Mouse (Mus musculus) liver, embryonic 11.5 days (tissue): ENCODE measurements around the gene Ccdc33. TPM values are rescaled to one million over a fixed set of nuclear protein-coding genes. Genes with fewer than 3 reads are reported as not detected.
A peak's percentile ranks its signal among the peaks of the same experiment; 100 is the strongest.

Experiments used
- ATAC-seq: fragments of 200-750 bp; cut with Nextera tagmentation; replicated peaks from 2 replicates; pipeline ENCODE4 v1.8.0; 2017; ENCODE audit warnings: moderate number of reproducible peaks, mild to moderate bottlenecking, moderate TSS enrichment, moderate library complexity; ENCODE audit not compliant: low FRiP score
- DNase-seq: peaks from one replicate; pipeline ENCODE4 v3.0.0-alpha.2; 2017; ENCODE audit warnings: low spot score
- H3K27ac ChIP-seq: fragments of 300-500 bp; sonication (generic); 2 replicates; pipeline ENCODE4 v1.5.1; 2014; ENCODE audit warnings: mild to moderate bottlenecking, low read depth, low read length, control low read depth
- H3K27me3 ChIP-seq: fragments of 300-500 bp; sonication (generic); replicated peaks from 2 replicates; pipeline ENCODE4 v1.6.1; 2014; ENCODE audit warnings: low read length, mixed read lengths; ENCODE audit not compliant: control insufficient read depth, insufficient read depth
- H3K36me3 ChIP-seq: fragments of 300-500 bp; sonication (generic); 2 replicates; pipeline ENCODE4 v1.6.1; 2014; ENCODE audit warnings: mild to moderate bottlenecking, low read length, moderate library complexity, mixed read lengths; ENCODE audit not compliant: control insufficient read depth, insufficient read depth
- H3K4me1 ChIP-seq: fragments of 300-500 bp; sonication (generic); replicated peaks from 2 replicates; pipeline ENCODE4 v1.6.1; 2014; ENCODE audit warnings: low read length, mixed read lengths; ENCODE audit not compliant: control insufficient read depth, insufficient read depth
- H3K4me2 ChIP-seq: fragments of 300-500 bp; sonication (generic); 2 replicates; pipeline ENCODE4 v1.6.1; 2014; ENCODE audit warnings: mild to moderate bottlenecking, control low read depth, moderate library complexity
- H3K4me3 ChIP-seq: fragments of 300-500 bp; sonication (generic); 2 replicates; pipeline ENCODE4 v1.5.1; 2014; ENCODE audit warnings: low read depth, low read length, control low read depth
- H3K9ac ChIP-seq: fragments of 300-500 bp; sonication (generic); 2 replicates; pipeline ENCODE4 v1.6.1; 2014; ENCODE audit warnings: low read depth, low read length, control low read depth
- H3K9me3 ChIP-seq: fragments of 300-500 bp; sonication (generic); 2 replicates; pipeline ENCODE4 v1.6.1; 2016; ENCODE audit warnings: low read length, inconsistent platforms, mixed read lengths; ENCODE audit not compliant: control insufficient read depth
- WGBS: fragments of 180-500 bp; shearing (Covaris S2); extraction: QIAGEN DNeasy Blood & Tissue Kit; methylation state at CpG from one replicate; pipeline ENCODE4 v1.1.7; 2014; 5-methylcytosine and 5-hydroxymethylcytosine counted together
- polyA plus RNA-seq: library from polyadenylated mRNA; unstranded; fragments of >200 nt; fragmentation: Nextera tagmentation; extraction: Ambion mirVana; gene quantifications from 2 replicates; pipeline ENCODE4 v1.2.1, GENCODE M21; 2014

Gene Ccdc33
- polyA plus RNA-seq, 1 experiment from 2014 or later, result not detected

DNA sequence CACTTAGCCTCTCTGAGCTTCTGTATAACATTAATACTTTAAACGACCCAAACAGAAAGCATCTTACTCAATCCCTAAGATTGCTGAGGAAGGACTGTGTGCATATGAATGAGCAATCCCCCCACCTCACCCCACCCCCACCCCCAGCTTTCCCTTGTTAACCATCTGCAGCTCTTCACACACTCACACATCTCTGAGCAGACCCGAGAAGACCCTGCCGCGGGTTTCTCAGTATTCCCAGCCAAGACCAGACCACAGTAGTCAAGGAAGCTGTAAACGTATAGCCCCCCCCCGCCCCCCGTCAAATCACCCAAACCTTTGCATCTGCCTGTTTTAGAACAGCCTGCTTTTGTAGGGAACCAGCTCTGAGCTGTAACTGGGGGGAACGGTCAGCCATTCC is 34.0 kb downstream of the Ccdc33 start:
- ATAC-seq (no peak), DNase-seq (no peak)
- no peak overlapping the region for H3K4me2 ChIP-seq
- no peak overlapping the region for H3K9ac ChIP-seq
- no peak overlapping the region for H3K4me3 ChIP-seq
- H3K9me3 ChIP-seq, result no peaks in the 10 kb centered on the region
- peaks cover 6% of the 10 kb centered on the region; the same call in 1 of the 2 replicates for H3K4me1 ChIP-seq
- H3K27me3 ChIP-seq, result peaks cover 17% of the 10 kb centered on the region
- no peaks in the 10 kb centered on the region for H3K36me3 ChIP-seq
- 16% methylated on average over 8 of the region's 8 CpGs for WGBS
- no peak overlapping the region for H3K27ac ChIP-seq

- ATAC-seq (no peak), DNase-seq (no peak)
- Histone ChIP-seq H3K27ac (no peak overlapping the region), H3K9me3 (no peaks in the 10 kb centered on the region), H3K36me3 (no peaks in the 10 kb centered on the region), H3K9ac (no peak overlapping the region), H3K4me2 (no peak overlapping the region), H3K4me1 (no peaks in the 10 kb centered on the region), H3K4me3 (no peak overlapping the region), H3K27me3 (peaks cover 6% of the 10 kb centered on the region; the same call in 1 of the 2 replicates)
- 52% methylated on average over 3 of the region's 3 CpGs for WGBS
Observed at GRCm38 (mm10) chr9:58074561-58074960, 44.1 kb downstream of the Ccdc33 start.

- H3K4me3 ChIP-seq, result no peak overlapping the region
- no peaks in the 10 kb centered on the region for H3K36me3 ChIP-seq
- no peak for DNase-seq
- peaks cover 7% of the 10 kb centered on the region for H3K27me3 ChIP-seq
- H3K9ac ChIP-seq, result no peak overlapping the region
- H3K4me1 ChIP-seq, result no peaks in the 10 kb centered on the region
- no peaks in the 10 kb centered on the region for H3K9me3 ChIP-seq
- no peak for ATAC-seq
- H3K4me2 ChIP-seq, result no peak overlapping the region
- H3K27ac ChIP-seq, result no peak overlapping the region
- 79% methylated on average over 3 of the region's 3 CpGs for WGBS
Observed at GRCm38 (mm10) chr9:58067546-58067945, 51.1 kb downstream of the Ccdc33 start.

DNA sequence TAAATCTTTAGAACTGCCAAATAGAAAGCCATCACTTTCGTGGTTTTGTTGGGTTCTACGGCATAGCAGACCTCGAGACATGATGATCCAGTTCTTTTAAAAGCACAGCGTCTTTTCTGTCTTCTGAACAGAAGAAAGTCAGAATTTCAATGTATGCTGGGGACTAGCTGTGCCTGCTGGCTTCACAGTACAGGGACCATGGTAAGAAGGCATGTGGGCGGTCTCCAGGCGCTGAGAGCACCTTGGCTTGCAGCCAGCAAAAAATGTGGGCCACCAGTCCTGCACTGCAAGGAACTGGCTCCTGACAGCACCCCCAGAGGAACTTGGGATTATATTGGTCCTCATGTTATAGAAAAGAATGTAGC is 51.9 kb downstream of the Ccdc33 start:
- no peaks in the 10 kb centered on the region for H3K36me3 ChIP-seq
- no peaks in the 10 kb centered on the region for H3K4me1 ChIP-seq
- H3K9ac ChIP-seq, result no peak overlapping the region
- DNase-seq (no peak), ATAC-seq (no peak)
- peaks cover 5% of the 10 kb centered on the region for H3K27me3 ChIP-seq
- WGBS, result 69% methylated on average over 6 of the region's 6 CpGs
- no peaks in the 10 kb centered on the region for H3K9me3 ChIP-seq
- H3K27ac ChIP-seq, result no peak overlapping the region
- no peak overlapping the region for H3K4me2 ChIP-seq
- no peak overlapping the region for H3K4me3 ChIP-seq

- Histone ChIP-seq H3K9me3 (no peaks in the 10 kb centered on the region), H3K9ac (no peak overlapping the region), H3K36me3 (no peaks in the 10 kb centered on the region), H3K4me1 (no peaks in the 10 kb centered on the region; the same call in 1 of the 2 replicates), H3K27ac (no peak overlapping the region), H3K4me2 (no peak overlapping the region), H3K4me3 (no peak overlapping the region), H3K27me3 (peaks cover 5% of the 10 kb centered on the region)
- ATAC-seq (no peak), DNase-seq (no peak)
- 62% methylated on average over 6 of the region's 6 CpGs for WGBS
Observed at GRCm38 (mm10) chr9:58065977-58066730, 52.5 kb downstream of the Ccdc33 start.

DNA sequence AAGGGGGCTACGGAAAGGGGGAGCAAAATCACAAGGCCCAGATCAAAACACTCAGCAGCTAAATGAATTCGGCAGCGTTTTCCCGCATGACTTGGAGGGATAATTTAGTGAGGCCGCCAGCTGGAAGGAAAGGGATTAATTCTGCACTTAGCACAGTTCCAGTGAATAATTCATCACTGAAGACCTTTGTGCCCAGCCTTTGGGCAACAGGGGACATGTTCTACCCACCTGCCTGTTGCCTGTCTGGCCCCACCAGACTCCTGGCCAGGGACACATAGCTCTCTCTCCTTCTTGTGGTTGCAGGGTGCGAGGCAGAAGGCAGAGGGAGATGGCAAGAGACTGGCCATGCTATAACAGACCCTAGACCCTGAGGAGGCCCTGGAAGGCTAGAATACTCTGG is 53.1 kb downstream of the Ccdc33 start:
- no peak overlapping the region for H3K9ac ChIP-seq
- ATAC-seq, result no peak
- H3K9me3 ChIP-seq, result no peaks in the 10 kb centered on the region
- H3K4me1 ChIP-seq, result no peaks in the 10 kb centered on the region; the same call in 1 of the 2 replicates
- no peak overlapping the region for H3K4me3 ChIP-seq
- H3K36me3 ChIP-seq, result no peaks in the 10 kb centered on the region
- no peak overlapping the region for H3K27ac ChIP-seq
- DNase-seq, result no peak
- H3K27me3 ChIP-seq, result peaks cover 5% of the 10 kb centered on the region
- WGBS, result 66% methylated on average over 6 of the region's 6 CpGs
- H3K4me2 ChIP-seq, result no peak overlapping the region

GRCm38 (mm10) chr9:58063531-58063930 is 55.1 kb downstream of the Ccdc33 start, which contains the start of gene Stra6:
TSS of gene Stra6 (plus strand) at chr9:58063788.
- Histone ChIP-seq H3K4me3 (no peak within 1 kb of the TSS), H3K27me3 (peaks cover 7% of the 10 kb centered on the region), H3K36me3 (no peaks in the 10 kb centered on the region), H3K9me3 (no peaks in the 10 kb centered on the region), H3K9ac (no peak within 1 kb of the TSS), H3K27ac (no peak within 1 kb of the TSS), H3K4me2 (no peak within 1 kb of the TSS), H3K4me1 (no peaks in the 10 kb centered on the region; the same call in 1 of the 2 replicates)
- ATAC-seq, result no peak
- no peak for DNase-seq
- WGBS, result 10% methylated on average over 3 of the region's 3 CpGs

DNA sequence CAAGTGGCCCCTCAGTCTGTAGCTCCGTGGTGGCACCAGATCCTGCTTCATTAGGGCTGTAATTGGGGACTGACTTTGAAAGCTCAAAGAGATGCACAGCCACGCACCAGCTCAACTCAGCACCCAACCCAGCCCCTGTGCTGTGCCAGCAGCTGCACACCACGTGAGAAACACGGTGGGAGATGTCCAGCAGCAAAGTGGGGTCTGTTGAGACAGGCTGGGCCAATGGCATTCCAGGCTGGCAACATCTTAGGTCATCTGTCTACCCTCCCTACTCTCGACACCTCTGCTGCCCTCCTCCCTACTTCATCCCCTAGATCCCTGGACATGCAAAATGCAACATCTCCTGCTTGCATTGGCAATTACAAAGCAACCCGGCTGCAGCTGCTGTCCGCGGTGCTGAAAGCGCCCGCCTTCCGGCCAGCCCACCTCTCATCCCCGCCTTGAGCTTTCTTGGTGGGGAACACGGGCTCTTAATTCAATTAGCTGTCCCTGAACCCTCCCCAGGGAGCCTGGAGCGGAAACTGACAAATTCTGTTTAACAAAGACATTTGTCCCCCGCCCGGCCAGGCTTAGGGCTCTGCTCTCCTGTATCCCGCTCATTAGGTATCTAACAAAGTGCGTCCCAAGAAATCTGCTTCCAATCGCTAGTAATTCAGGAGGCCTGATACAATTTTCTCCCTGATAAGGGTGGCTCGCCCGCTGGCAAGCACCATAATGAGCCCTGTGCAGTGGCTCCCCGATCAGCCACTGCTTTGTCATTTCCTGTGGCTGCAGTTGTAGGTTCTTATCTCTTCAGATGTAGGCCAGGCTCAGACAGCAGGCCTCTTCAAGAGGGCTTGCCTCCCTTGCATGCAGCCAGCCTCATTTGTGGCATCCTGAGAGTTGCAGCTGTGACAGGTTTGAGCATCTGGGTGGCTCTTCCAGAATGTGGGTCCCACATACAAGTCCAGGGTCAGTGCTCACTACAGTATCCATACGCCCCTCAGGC is 57.7 kb downstream of the Ccdc33 start:
- peaks cover 5% of the 10 kb centered on the region for H3K27me3 ChIP-seq
- H3K27ac ChIP-seq, result no peak overlapping the region
- no peaks in the 10 kb centered on the region for H3K9me3 ChIP-seq
- no peak overlapping the region for H3K9ac ChIP-seq
- 0 out of 2 replicates have a peak overlapping the region, but pooled peaks have one; percentile 13 for H3K4me2 ChIP-seq
- ATAC-seq (no peak), DNase-seq (peak; percentile 79)
- no peaks in the 10 kb centered on the region for H3K36me3 ChIP-seq
- WGBS, result 6% methylated on average over 23 of the region's 23 CpGs
- H3K4me3 ChIP-seq, result no peak overlapping the region
- no peaks in the 10 kb centered on the region; the same call in 1 of the 2 replicates for H3K4me1 ChIP-seq
